Mouse (Mus musculus) liver, embryonic 14.5 days (tissue): ENCODE measurements at regions not wholly inside any gene's neighbourhood (a gene's known extent, or its start where the extent isn't known, plus 50 kb on each side); places are given as distances from the start of the nearest gene placed in this dataset.

ENCODE experiments used
- ATAC-seq: fragments of 200-750 bp; cut with Nextera tagmentation; 2 replicates; pipeline ENCODE4 v1.8.0; 2017; ENCODE audit warnings: moderate number of reproducible peaks, mild to moderate bottlenecking, moderate library complexity; ENCODE audit not compliant: insufficient read depth
- DNase-seq, 3 experiments: peaks; one replicate each; pipeline ENCODE4 v3.0.0-alpha.2; 2012 to 2013; ENCODE audit warnings: low read depth in 3 of 3, low spot score in 3 of 3
- H3K27ac ChIP-seq: fragments of 300-500 bp; sonication (generic); 2 replicates; pipeline ENCODE4 v1.5.1; 2014; ENCODE audit warnings: moderate library complexity, mild to moderate bottlenecking, control low read depth, inconsistent platforms
- H3K27me3 ChIP-seq: fragments of 300-500 bp; sonication (generic); 2 replicates; pipeline ENCODE4 v1.6.1; 2014; ENCODE audit warnings: mild to moderate bottlenecking, low read length, moderate library complexity; ENCODE audit not compliant: control insufficient read depth, insufficient read depth
- H3K36me3 ChIP-seq: fragments of 300-500 bp; sonication (generic); replicated peaks from 2 replicates; pipeline ENCODE4 v1.6.1; 2014; ENCODE audit warnings: low read depth; ENCODE audit not compliant: control insufficient read depth, insufficient read depth
- H3K4me1 ChIP-seq, 2 experiments: fragments of 200-500 bp in 1 of 2; fragments of 300-500 bp in 1 of 2; sonication (generic) in 1 of 2; replicated peaks; 2 replicates each; pipeline ENCODE4 v1.6.1; 2012 to 2014; ENCODE audit warnings: antibody characterized with exemption in 1 of 2, inconsistent platforms in 1 of 2, low read length in 1 of 2; ENCODE audit not compliant: control insufficient read depth in 2 of 2, insufficient read depth in 2 of 2
- H3K4me2 ChIP-seq: fragments of 300-500 bp; sonication (generic); 2 replicates; pipeline ENCODE4 v1.6.1; 2014; ENCODE audit warnings: low read depth, mild to moderate bottlenecking, control low read depth, moderate library complexity
- H3K4me3 ChIP-seq, 2 experiments: fragments of 200-500 bp in 1 of 2; fragments of 300-500 bp in 1 of 2; sonication (generic) in 1 of 2; 2 replicates each; pipeline ENCODE4 v1.5.1; 2012 to 2014; ENCODE audit warnings: low read depth in 2 of 2, low read length in 2 of 2, mild to moderate bottlenecking in 2 of 2, control low read depth in 1 of 2, inconsistent platforms in 1 of 2, moderate library complexity in 1 of 2; ENCODE audit not compliant: insufficient read depth in 1 of 2
- H3K9ac ChIP-seq: fragments of 300-500 bp; sonication (generic); replicated peaks from 2 replicates; pipeline ENCODE4 v1.6.1; 2014; ENCODE audit warnings: mild to moderate bottlenecking, control low read depth, moderate library complexity
- H3K9me3 ChIP-seq: fragments of 300-500 bp; sonication (generic); 2 replicates; pipeline ENCODE4 v1.6.1; 2016; ENCODE audit warnings: low read length, mixed read lengths; ENCODE audit not compliant: control insufficient read depth
- CTCF ChIP-seq: IDR thresholded peaks from 2 replicates; pipeline ENCODE4 v1.5.1; 2016; ENCODE audit warnings: antibody characterized with exemption, low read depth, control low read depth
- EP300 ChIP-seq: IDR thresholded peaks from 2 replicates; pipeline ENCODE4 v1.6.1; 2016; ENCODE audit warnings: antibody characterized with exemption, low read depth
- WGBS: fragments of 180-500 bp; shearing (Covaris S2); extraction: QIAGEN DNeasy Blood & Tissue Kit; methylation state at CpG from one replicate; pipeline ENCODE4 v1.1.7; 2014; ENCODE audit not compliant: insufficient replicate concordance; 5-methylcytosine and 5-hydroxymethylcytosine counted together

DNA sequence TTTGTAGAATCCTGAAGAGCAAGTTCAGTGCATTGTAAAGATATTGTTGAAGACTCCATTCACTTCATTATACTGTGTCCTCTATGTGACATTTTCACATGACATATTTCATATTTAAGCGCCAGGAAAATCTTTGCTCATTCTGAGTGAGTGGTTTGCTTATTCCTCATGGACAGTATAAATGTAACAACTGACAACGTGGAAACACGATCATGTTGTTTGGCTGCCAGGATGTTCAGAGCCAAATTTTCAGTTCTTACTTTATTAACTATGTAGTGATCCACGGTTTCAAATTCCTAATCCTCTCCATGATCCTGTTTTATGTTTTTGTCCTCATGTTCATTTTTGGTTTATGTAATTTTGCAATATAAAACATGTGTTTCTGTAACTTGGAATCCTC is 93.0 kb upstream of the Tex13c2 start:
- WGBS = 75% methylated on average over 4 of the region's 4 CpGs
- Histone ChIP-seq H3K9ac (no peak overlapping the region), H3K27me3 (no peaks in the 10 kb centered on the region), H3K9me3 (no peaks in the 10 kb centered on the region), H3K4me2 (no peak overlapping the region), H3K27ac (no peak overlapping the region), H3K36me3 (no peaks in the 10 kb centered on the region), H3K4me1 (peaks cover 0 to 4% of the 10 kb centered on the region in 2 experiments; a peak in 2 of 4 replicates), H3K4me3 (no peak overlapping the region)
- no peak for DNase-seq
- TF ChIP-seq EP300 (no peak), CTCF (no peak)
- no peak for ATAC-seq

DNA sequence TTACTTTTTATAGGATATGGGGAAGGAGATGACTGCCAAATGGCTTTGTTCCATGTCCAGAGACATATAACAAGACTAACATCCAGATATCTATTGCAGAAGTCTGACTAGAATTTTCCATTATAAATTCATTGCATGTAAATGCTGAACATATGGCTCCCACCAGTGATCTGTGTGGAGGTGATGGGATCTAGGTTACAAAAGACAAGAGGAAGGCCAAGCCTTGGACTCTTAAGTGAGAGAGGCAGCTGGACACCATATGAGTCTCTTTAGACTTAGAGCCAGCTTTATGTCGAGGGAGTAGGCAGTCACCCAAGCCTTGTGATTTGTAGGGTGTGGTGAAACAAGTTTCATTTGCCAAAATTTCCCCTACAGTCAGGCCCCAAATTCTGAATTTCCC is 90.7 kb upstream of the Tex13c2 start:
- no peaks in the 10 kb centered on the region for H3K36me3 ChIP-seq
- H3K27me3 ChIP-seq = no peaks in the 10 kb centered on the region
- no peak overlapping the region for H3K9ac ChIP-seq
- ATAC-seq (no peak), DNase-seq (no peak)
- no peak overlapping the region for H3K4me3 ChIP-seq
- H3K27ac ChIP-seq = no peak overlapping the region
- H3K4me2 ChIP-seq = no peak overlapping the region
- H3K9me3 ChIP-seq = no peaks in the 10 kb centered on the region
- no peaks in the 10 kb centered on the region; a peak in 1 of 4 replicates for H3K4me1 ChIP-seq
- TF ChIP-seq CTCF (no peak), EP300 (no peak)
- WGBS = 43% methylated on average over 1 of the region's 1 CpGs

DNA sequence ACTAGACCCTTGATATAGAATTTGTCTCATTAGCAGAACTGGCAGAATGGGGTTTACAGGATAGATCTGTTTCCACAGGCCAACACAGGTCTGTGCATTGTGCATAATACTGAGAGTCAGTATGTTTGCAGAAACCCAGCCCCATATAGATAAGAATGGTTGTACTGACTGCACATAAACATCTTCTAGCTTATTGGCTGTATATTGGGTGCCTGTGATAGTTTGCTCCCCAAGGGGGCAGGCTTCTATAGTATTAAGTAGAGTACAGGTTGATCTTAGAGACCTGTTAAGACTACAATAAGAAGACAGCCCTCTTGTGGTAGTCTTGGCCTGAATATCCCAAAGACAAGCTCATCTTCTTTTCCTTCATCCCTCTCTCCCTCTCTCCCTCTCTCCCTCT is 90.1 kb upstream of the Tex13c2 start:
- Histone ChIP-seq H3K27ac (no peak overlapping the region), H3K27me3 (no peaks in the 10 kb centered on the region), H3K4me1 (no peaks in the 10 kb centered on the region), H3K9ac (no peak overlapping the region), H3K4me2 (no peak overlapping the region), H3K4me3 (no peak overlapping the region), H3K9me3 (no peaks in the 10 kb centered on the region), H3K36me3 (no peaks in the 10 kb centered on the region)
- TF ChIP-seq EP300 (no peak), CTCF (no peak)
- ATAC-seq = no peak
- no peak for DNase-seq

DNA sequence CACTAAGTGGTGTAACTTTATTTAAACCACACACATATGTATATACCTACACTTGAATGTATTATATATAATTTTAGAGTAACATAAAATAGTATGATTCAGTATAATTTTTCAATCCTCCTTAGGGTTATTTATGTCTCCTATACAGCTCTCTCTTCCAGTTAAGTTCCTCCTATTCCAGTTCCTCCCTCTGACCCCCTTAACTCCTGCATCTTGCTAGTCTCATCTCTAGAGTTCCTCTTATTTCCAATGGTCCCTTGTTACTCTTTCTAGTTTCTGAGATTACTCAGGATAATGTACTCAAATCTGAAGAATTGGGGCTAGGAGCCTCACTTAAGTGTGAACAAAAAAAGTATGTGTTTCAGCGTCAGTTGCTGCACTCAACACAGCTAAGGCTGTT is 88.4 kb upstream of the Tex13c2 start:
- WGBS = 43% methylated on average over 1 of the region's 1 CpGs
- Histone ChIP-seq H3K9me3 (no peaks in the 10 kb centered on the region), H3K9ac (no peak overlapping the region), H3K4me3 (no peak overlapping the region), H3K4me1 (no peaks in the 10 kb centered on the region), H3K27ac (no peak overlapping the region), H3K36me3 (no peaks in the 10 kb centered on the region), H3K4me2 (no peak overlapping the region), H3K27me3 (no peaks in the 10 kb centered on the region)
- no peak for DNase-seq
- no peak for ATAC-seq
- TF ChIP-seq EP300 = no peak
- no peak for TF ChIP-seq CTCF

DNA sequence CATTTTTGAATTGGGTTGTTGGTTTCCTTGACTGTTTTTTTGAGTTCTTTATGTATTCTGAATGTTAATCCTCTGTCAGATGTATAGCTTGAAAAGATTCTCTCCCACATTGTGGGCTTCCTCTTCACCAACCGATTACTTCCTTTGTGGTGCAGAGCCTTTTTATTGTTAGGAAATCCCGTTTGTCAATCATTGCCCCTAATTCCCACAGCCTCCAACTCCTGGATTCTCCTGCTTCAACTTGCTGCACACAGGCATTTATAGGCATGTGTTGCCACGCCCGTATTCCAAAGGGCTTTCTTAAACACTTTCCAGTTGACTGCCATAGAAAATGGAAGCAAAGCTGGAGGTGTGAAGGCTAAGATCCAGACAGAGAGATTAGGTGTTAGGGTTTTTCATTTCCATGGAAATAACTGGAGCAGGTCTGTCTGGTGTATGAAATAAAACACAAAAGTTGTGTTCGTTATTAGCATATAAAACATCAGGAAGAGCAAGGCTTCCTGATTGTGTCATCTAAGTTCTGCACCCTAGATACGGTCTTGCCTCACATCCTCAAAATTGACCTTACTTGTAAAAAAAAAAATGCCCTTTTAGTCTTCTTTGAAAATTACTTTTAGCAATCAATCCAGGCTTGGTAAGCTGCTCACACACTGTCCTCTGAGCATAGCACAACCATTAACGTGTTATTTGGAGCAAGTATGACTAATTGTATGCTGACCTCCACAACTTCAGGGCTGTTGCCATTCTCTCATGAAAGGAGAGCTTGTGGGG is 87.7 kb upstream of the Tex13c2 start:
- no peak overlapping the region for H3K27ac ChIP-seq
- DNase-seq (no peak), ATAC-seq (no peak)
- no peaks in the 10 kb centered on the region for H3K36me3 ChIP-seq
- no peak overlapping the region for H3K9ac ChIP-seq
- H3K4me3 ChIP-seq = no peak overlapping the region
- no peaks in the 10 kb centered on the region for H3K4me1 ChIP-seq
- no peaks in the 10 kb centered on the region for H3K27me3 ChIP-seq
- no peak for TF ChIP-seq EP300
- no peak for TF ChIP-seq CTCF
- WGBS = 26% methylated on average over 7 of the region's 7 CpGs
- no peak overlapping the region for H3K4me2 ChIP-seq
- H3K9me3 ChIP-seq = no peaks in the 10 kb centered on the region
